Comparison of ENCODE assay signal across 22 mouse cellular contexts in genomic region chr7:117755830-117756229, GRCm38 (mm10).
"Had no signal": no experiment of that assay in that cellular context is flagged by ENCODE, and none has a peak within 500 bp of the region (broad histone marks: within the 10 kb centered on the region; RNA-seq: fewer than 3 reads in every experiment).

No protein-coding gene starts in this region.

- H3K4me2 ChIP-seq: heart, embryonic 12.5 days; hindbrain, embryonic 13.5 days; hindbrain, embryonic 15.5 days; limb, embryonic 12.5 days; liver, embryonic 11.5 days had no signal

- H3K9ac ChIP-seq: heart, embryonic 12.5 days; hindbrain, embryonic 13.5 days; hindbrain, embryonic 15.5 days; limb, embryonic 12.5 days had no signal

- H3K27me3 ChIP-seq: heart, embryonic 12.5 days; hindbrain, embryonic 15.5 days; limb, embryonic 12.5 days had no signal

- H3K4me3 ChIP-seq: heart, embryonic 10.5 days; heart, embryonic 12.5 days; hindbrain, embryonic 13.5 days; hindbrain, embryonic 15.5 days; layer of hippocampus, adult 2 months; left cerebral cortex, adult 2 months; limb, embryonic 10.5 days; limb, embryonic 12.5 days had no signal

- DNase-seq: gastrocnemius, postnatal 14 days; gastrocnemius, postnatal 36 days; heart, adult 18-20 months; heart, postnatal 10 days; heart, postnatal 36 days; kidney, adult 18-20 months; kidney, adult 8-10 months; kidney, postnatal 10 days; kidney, postnatal 25 days; kidney, postnatal 4 days; liver had no signal

- H3K4me1 ChIP-seq: hindbrain, embryonic 15.5 days had no signal

- H3K36me3 ChIP-seq: heart, embryonic 10.5 days; heart, embryonic 12.5 days; hindbrain, embryonic 13.5 days; hindbrain, embryonic 15.5 days; limb, embryonic 10.5 days; limb, embryonic 12.5 days had no signal

- ATAC-seq: hindbrain, postnatal 0 days; intestine, postnatal 0 days had no signal

- H3K9me3 ChIP-seq: heart, embryonic 10.5 days; heart, embryonic 12.5 days; hindbrain, embryonic 13.5 days; hindbrain, embryonic 15.5 days; limb, embryonic 10.5 days; limb, embryonic 12.5 days had no signal

- H3K27ac ChIP-seq: heart, embryonic 10.5 days; hindbrain, embryonic 13.5 days; hindbrain, embryonic 15.5 days; hindbrain, postnatal 0 days; layer of hippocampus, adult 2 months; left cerebral cortex, adult 2 months; limb, embryonic 10.5 days; limb, embryonic 12.5 days had no signal
